Mouse (Mus musculus): ENCODE data around the gene Dok5. TPM values are rescaled to one million over a fixed set of nuclear protein-coding genes. Genes with fewer than 3 reads are reported as not detected.
A peak's percentile ranks its signal among the peaks of the same experiment; 100 is the strongest.

Dok5 gene
- polyA plus RNA-seq, 1 experiment from 2014 or later: 0.21 TPM

DNA sequence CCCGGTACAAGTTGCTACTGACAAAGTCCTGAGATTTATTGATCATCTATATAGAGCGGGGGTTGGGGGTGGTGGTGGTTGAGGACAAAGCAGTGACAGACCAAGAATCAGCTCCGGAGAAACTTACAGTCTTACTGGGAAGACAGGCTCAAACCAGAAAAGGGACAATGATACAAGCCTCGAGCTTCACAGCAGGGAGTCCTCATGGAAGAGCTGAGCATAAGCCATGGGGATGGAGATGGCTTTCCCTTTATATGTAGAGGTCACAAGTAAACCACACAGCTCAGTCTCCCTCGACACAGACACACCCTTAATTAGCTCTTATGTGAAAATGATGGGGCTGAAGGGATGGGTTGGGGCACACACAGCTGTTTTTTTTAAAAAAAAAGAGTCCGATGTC lies 402 bp upstream of the Dok5 start:
- WGBS (ENCODE audit: insufficient replicate concordance): 18% methylated on average over 6 of the region's 6 CpGs
- H3K36me3 ChIP-seq (replicated peaks; ENCODE audit: insufficient read depth, low read length): no peaks in the 10 kb centered on the region
- no peak overlapping the region for H3K27ac ChIP-seq (ENCODE audit: low read depth)
- H3K4me3 ChIP-seq (ENCODE audit: low read depth, low read length): peak overlapping the region; percentile 17; the same call in 1 of the 2 replicates
- no peaks in the 10 kb centered on the region for H3K4me1 ChIP-seq (ENCODE audit: insufficient read depth)
- no peaks in the 10 kb centered on the region for H3K9me3 ChIP-seq (ENCODE audit: low read length)
- DNase-seq (no peak), ATAC-seq (no peak)
- peaks cover 14% of the 10 kb centered on the region for H3K27me3 ChIP-seq (ENCODE audit: insufficient read depth, low read length)
- no peak overlapping the region for H3K9ac ChIP-seq (replicated peaks)
- 0 out of 2 replicates have a peak overlapping the region, but pooled peaks have one; percentile 40 for H3K4me2 ChIP-seq (ENCODE audit: low read depth, low read length)
- no peak for TF ChIP-seq CTCF (IDR thresholded peaks at IDR 0.05; ENCODE audit: low read depth)
- no peak for TF ChIP-seq EP300 (IDR thresholded peaks at IDR 0.05; ENCODE audit: low read depth)

DNA sequence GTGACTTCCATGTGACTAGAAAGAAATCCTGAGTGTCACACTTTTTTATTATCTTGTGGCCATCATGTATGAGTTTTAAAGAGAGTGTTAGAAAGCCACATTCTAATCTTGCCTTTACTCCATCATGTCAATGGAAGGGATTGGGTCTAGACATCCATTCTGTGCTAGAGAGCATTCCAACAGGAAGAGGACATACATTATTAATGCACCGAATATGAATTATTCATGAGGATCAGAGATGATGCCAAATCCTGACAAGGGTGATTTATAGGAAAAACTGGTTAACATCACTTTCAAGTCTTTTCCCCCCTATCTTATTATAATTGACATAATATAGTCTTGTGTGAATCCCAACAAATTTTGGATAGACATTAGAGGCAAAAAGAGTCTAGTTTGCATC lies 2.1 kb downstream of the Dok5 start:
- Histone ChIP-seq H3K4me1 (ENCODE audit: insufficient read depth) (no peaks in the 10 kb centered on the region), H3K9me3 (ENCODE audit: low read length) (no peaks in the 10 kb centered on the region), H3K27me3 (ENCODE audit: insufficient read depth, low read length) (peaks cover 14% of the 10 kb centered on the region), H3K27ac (ENCODE audit: low read depth) (no peak overlapping the region), H3K9ac (replicated peaks) (no peak overlapping the region), H3K36me3 (replicated peaks; ENCODE audit: insufficient read depth, low read length) (no peaks in the 10 kb centered on the region), H3K4me3 (ENCODE audit: low read depth, low read length) (no peak overlapping the region), H3K4me2 (ENCODE audit: low read depth, low read length) (no peak overlapping the region)
- DNase-seq: no peak
- ATAC-seq: no peak
- WGBS (ENCODE audit: insufficient replicate concordance): 87% methylated on average over 1 of the region's 1 CpGs
- TF ChIP-seq EP300 (IDR thresholded peaks at IDR 0.05; ENCODE audit: low read depth) (no peak), CTCF (IDR thresholded peaks at IDR 0.05; ENCODE audit: low read depth) (no peak)

DNA sequence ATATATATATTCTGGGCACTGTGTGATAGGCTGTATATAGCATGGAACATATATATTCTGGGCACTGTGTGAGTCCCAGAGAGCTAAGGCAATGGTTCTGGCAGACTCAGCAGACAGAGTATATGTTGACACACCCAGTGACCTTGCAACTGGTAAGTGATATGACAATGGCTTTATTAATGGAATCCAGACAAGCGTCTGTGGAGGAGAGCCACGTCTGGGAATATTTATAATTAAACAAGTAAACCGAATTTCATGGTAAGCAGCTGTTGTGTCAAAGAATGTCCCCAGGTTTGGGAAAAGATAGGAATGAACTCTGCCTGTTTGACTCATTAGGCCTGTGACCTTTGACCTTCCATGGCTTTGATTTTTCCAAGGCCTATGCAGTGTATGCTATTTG lies 2.8 kb downstream of the Dok5 start:
- no peak overlapping the region for H3K9ac ChIP-seq (replicated peaks)
- DNase-seq (no peak), ATAC-seq (no peak)
- no peak overlapping the region for H3K4me2 ChIP-seq (ENCODE audit: low read depth, low read length)
- no peak overlapping the region for H3K27ac ChIP-seq (ENCODE audit: low read depth)
- peaks cover 14% of the 10 kb centered on the region for H3K27me3 ChIP-seq (ENCODE audit: insufficient read depth, low read length)
- H3K4me1 ChIP-seq (ENCODE audit: insufficient read depth): no peaks in the 10 kb centered on the region
- no peak overlapping the region for H3K4me3 ChIP-seq (ENCODE audit: low read depth, low read length)
- H3K36me3 ChIP-seq (replicated peaks; ENCODE audit: insufficient read depth, low read length): no peaks in the 10 kb centered on the region
- TF ChIP-seq EP300 (IDR thresholded peaks at IDR 0.05; ENCODE audit: low read depth): no peak
- no peak for TF ChIP-seq CTCF (IDR thresholded peaks at IDR 0.05; ENCODE audit: low read depth)
- H3K9me3 ChIP-seq (ENCODE audit: low read length): no peaks in the 10 kb centered on the region
- WGBS (ENCODE audit: insufficient replicate concordance): 55% methylated on average over 3 of the region's 3 CpGs

DNA sequence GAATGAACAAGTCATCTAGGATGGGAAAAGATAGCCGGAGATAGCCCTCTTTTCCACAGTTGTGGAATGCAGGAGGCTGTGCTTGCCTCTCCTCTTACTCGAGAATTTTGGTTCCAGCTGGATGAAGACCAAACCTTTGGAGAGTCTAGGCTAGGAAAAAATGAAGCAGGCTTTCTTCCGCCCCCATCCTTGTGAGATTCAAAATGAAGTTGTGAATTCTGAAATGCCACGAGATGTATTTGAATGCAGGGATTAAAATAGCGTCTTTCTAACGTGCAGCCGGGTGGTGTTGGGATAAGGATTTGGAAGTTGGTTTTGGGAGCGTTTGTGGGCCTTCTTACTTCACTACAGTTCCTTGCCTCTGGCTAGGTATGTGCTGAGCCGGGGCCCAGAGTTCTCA lies 6.8 kb downstream of the Dok5 start:
- Histone ChIP-seq H3K9ac (replicated peaks) (no peak overlapping the region), H3K4me1 (ENCODE audit: insufficient read depth) (no peaks in the 10 kb centered on the region), H3K4me2 (ENCODE audit: low read depth, low read length) (no peak overlapping the region), H3K27me3 (ENCODE audit: insufficient read depth, low read length) (no peaks in the 10 kb centered on the region), H3K36me3 (replicated peaks; ENCODE audit: insufficient read depth, low read length) (no peaks in the 10 kb centered on the region), H3K4me3 (ENCODE audit: low read depth, low read length) (no peak overlapping the region), H3K27ac (ENCODE audit: low read depth) (no peak overlapping the region), H3K9me3 (ENCODE audit: low read length) (no peaks in the 10 kb centered on the region)
- no peak for DNase-seq
- WGBS (ENCODE audit: insufficient replicate concordance): 78% methylated on average over 9 of the region's 9 CpGs
- TF ChIP-seq EP300 (IDR thresholded peaks at IDR 0.05; ENCODE audit: low read depth) (no peak), CTCF (IDR thresholded peaks at IDR 0.05; ENCODE audit: low read depth) (no peak)
- ATAC-seq: no peak

DNA sequence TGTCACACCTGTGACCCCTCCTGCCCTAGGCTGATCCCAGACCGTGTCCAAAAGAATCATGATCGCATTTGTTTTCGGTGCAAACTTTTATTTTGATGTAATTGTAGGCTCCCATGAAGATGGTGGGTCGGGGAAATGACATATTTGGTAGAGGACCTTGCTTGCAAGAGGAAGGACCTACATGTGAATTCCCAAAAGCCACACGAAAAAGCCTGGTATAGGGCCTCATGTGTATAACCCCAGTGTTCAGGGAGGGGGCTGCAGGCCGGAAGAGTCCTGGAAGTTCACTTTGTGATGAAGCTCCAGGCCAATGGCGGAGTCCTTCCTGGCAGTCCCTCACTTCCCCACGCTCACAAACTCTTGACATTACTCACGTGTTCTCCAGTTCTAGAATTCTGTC lies 7.3 kb downstream of the Dok5 start:
- no peak overlapping the region for H3K9ac ChIP-seq (replicated peaks)
- no peaks in the 10 kb centered on the region for H3K4me1 ChIP-seq (ENCODE audit: insufficient read depth)
- H3K4me2 ChIP-seq (ENCODE audit: low read depth, low read length): no peak overlapping the region
- H3K9me3 ChIP-seq (ENCODE audit: low read length): no peaks in the 10 kb centered on the region
- TF ChIP-seq CTCF (IDR thresholded peaks at IDR 0.05; ENCODE audit: low read depth) (no peak), EP300 (IDR thresholded peaks at IDR 0.05; ENCODE audit: low read depth) (no peak)
- 72% methylated on average over 9 of the region's 9 CpGs for WGBS (ENCODE audit: insufficient replicate concordance)
- no peak overlapping the region for H3K27ac ChIP-seq (ENCODE audit: low read depth)
- ATAC-seq (no peak), DNase-seq (no peak)
- H3K36me3 ChIP-seq (replicated peaks; ENCODE audit: insufficient read depth, low read length): no peaks in the 10 kb centered on the region
- H3K4me3 ChIP-seq (ENCODE audit: low read depth, low read length): no peak overlapping the region
- H3K27me3 ChIP-seq (ENCODE audit: insufficient read depth, low read length): no peaks in the 10 kb centered on the region

DNA sequence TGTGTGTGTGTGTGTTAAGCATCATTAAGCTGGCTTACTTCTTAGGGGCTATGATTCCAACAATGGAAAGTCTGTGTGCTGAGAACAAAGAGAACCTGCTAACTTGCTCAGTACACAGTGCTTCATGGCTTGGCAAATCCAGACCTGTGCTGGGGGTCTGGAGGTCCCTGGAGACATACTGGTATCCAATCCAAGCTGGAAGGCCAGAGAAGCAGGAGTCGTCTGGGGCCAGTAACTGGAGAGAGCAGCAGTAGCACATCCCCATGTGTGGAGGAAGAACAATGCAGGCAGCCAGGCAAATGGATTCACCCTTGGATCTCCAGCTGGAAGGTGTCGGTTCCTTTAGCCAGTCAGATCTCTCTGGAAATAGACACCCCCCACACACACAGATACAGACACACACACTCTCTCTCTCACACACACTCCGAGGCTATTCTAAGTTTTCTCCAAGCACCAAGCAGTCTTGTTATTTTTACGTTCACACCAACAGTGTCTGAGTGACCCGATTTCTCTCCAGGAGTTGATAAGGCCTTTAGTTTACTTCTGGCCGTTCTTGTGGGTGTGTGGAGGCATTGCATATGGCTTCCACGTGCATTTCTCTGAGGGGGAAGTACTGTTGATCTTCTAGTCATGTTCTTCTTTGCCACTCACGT lies 8.2 kb downstream of the Dok5 start:
- WGBS (ENCODE audit: insufficient replicate concordance): 58% methylated on average over 8 of the region's 8 CpGs
- Histone ChIP-seq H3K27ac (ENCODE audit: low read depth) (no peak overlapping the region), H3K36me3 (replicated peaks; ENCODE audit: insufficient read depth, low read length) (no peaks in the 10 kb centered on the region), H3K27me3 (ENCODE audit: insufficient read depth, low read length) (no peaks in the 10 kb centered on the region), H3K4me1 (ENCODE audit: insufficient read depth) (no peaks in the 10 kb centered on the region), H3K4me3 (ENCODE audit: low read depth, low read length) (no peak overlapping the region), H3K4me2 (ENCODE audit: low read depth, low read length) (no peak overlapping the region), H3K9me3 (ENCODE audit: low read length) (no peaks in the 10 kb centered on the region), H3K9ac (replicated peaks) (no peak overlapping the region)
- TF ChIP-seq CTCF (IDR thresholded peaks at IDR 0.05; ENCODE audit: low read depth) (no peak), EP300 (IDR thresholded peaks at IDR 0.05; ENCODE audit: low read depth) (no peak)
- no peak for DNase-seq
- no peak for ATAC-seq
